Mouse (Mus musculus): ENCODE measurements at regions not wholly inside any gene's neighbourhood (a gene's known extent, or its start where the extent isn't known, plus 50 kb on each side); places are given as distances from the start of the nearest gene placed in this dataset.

DNA sequence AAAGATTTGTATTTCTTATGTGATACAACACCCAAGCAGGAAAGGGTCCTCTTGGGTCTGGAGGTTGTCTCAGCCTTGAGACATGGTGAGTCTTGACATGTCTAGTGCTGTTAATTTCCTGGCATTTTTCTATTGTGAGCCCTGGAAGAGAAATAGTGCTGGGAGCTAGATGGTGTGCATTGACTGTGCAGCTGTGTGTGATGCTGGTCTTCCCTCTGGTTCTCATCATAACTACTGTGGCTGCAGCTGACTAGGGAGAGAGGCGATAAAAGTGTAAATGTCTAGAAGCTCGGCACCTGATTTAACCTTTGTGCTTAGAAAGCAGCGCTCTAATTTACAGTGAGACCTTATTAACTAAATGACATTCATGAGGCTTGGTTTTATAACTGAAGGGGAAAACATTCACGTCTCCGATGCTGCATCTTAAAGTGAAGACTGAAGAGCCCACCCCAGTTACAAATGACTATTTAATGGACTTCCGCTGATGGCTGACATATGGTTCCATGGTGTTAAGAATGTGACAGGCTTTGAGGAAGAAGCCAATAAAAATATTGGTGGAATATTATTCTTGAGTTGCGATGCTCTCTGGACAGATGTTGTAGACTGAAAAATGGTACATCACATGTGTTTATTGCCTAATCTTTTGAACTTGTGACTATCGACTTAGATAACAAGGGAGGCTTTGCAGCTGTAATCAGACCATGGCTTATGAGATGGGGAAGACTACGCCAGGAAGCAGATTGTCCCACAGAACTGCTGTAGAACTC lies 66.8 kb upstream of the St8sia2 start:
- peak; percentile 33 for DNase-seq (ENCODE audit: low spot score)
- no peaks in the 10 kb centered on the region for H3K9me3 ChIP-seq (ENCODE audit: control insufficient read depth, low read length)
- no peak overlapping the region for H3K27ac ChIP-seq (replicated peaks; ENCODE audit: low read depth, low read length)
- no peak for TF ChIP-seq POLR2A (IDR thresholded peaks at IDR 0.05; ENCODE audit: borderline replicate concordance, extremely low read depth, insufficient read depth, insufficient read length)
- H3K27me3 ChIP-seq (ENCODE audit: control insufficient read depth, insufficient read depth, low read length): no peaks in the 10 kb centered on the region
- no peak for ATAC-seq (ENCODE audit: low FRiP score, low read depth)
- H3K36me3 ChIP-seq (ENCODE audit: control insufficient read depth, insufficient read depth, low read length): no peaks in the 10 kb centered on the region
- no peak overlapping the region for H3K4me2 ChIP-seq (replicated peaks; ENCODE audit: low read depth, low read length, severe bottlenecking)
- no peaks in the 10 kb centered on the region for H3K4me1 ChIP-seq (ENCODE audit: control insufficient read depth, insufficient read depth, low read length)
- no peak overlapping the region for H3K4me3 ChIP-seq (replicated peaks; ENCODE audit: low read length)
- no peak overlapping the region for H3K9ac ChIP-seq (ENCODE audit: low read depth, low read length, severe bottlenecking)
- WGBS: 34% methylated on average over 9 of the region's 9 CpGs

DNA sequence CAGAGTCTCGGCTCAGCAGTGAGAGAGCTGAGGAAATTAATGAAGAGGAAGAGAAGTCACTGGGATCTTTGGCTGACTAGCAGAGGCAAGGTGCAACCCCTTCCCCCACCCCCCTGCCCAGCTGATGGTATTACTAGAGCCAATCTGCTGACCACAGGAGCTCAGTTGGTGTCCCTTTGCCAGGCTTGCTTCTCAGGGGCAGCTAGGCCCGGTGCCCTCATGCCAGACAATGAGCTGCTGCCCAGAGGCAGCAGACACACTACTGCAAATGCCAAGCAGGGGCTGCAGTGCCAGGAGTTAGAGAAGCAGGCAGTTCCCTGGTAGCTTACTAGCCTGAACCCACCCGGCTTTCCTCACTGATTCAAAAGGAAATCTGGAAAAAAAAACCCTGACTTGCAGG lies 59.1 kb upstream of the St8sia2 start:
- no peak for DNase-seq (ENCODE audit: low spot score)
- H3K27ac ChIP-seq (replicated peaks; ENCODE audit: low read depth, low read length): no peak overlapping the region
- no peaks in the 10 kb centered on the region for H3K27me3 ChIP-seq (ENCODE audit: control insufficient read depth, insufficient read depth, low read length)
- no peak overlapping the region for H3K4me3 ChIP-seq (replicated peaks; ENCODE audit: low read length)
- H3K4me2 ChIP-seq (replicated peaks; ENCODE audit: low read depth, low read length, severe bottlenecking): no peak overlapping the region
- H3K9me3 ChIP-seq (ENCODE audit: control insufficient read depth, low read length): no peaks in the 10 kb centered on the region
- no peak for ATAC-seq (ENCODE audit: low FRiP score, low read depth)
- peaks cover 8% of the 10 kb centered on the region; the same call in 1 of the 2 replicates for H3K4me1 ChIP-seq (ENCODE audit: control insufficient read depth, insufficient read depth, low read length)
- no peaks in the 10 kb centered on the region for H3K36me3 ChIP-seq (ENCODE audit: control insufficient read depth, insufficient read depth, low read length)
- no peak for TF ChIP-seq POLR2A (IDR thresholded peaks at IDR 0.05; ENCODE audit: borderline replicate concordance, extremely low read depth, insufficient read depth, insufficient read length)
- H3K9ac ChIP-seq (ENCODE audit: low read depth, low read length, severe bottlenecking): no peak overlapping the region
- WGBS: 37% methylated on average over 3 of the region's 3 CpGs

DNA sequence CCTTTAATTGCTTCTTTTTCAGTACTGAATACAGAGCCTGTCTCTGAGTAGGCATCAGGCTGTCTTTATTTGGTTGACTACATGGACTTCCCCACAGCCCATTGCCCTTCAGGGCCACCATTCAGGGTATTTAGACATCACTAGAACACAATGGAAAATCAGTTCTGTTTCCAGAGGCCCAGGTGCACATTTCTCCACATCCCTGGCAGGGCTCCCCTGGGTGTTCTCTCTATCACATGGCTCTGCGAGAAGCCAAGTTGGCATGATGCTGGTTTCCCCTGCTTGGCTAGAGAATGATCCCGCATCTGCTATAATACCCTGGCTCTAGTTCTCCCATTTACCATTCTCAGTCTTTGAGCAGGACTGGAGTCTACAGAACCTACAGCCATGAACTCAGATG lies 57.3 kb upstream of the St8sia2 start:
- no peaks in the 10 kb centered on the region for H3K36me3 ChIP-seq (ENCODE audit: control insufficient read depth, insufficient read depth, low read length)
- H3K4me1 ChIP-seq (ENCODE audit: control insufficient read depth, insufficient read depth, low read length): peaks cover 11% of the 10 kb centered on the region; the same call in 1 of the 2 replicates
- ATAC-seq (ENCODE audit: low FRiP score, low read depth) (no peak), DNase-seq (ENCODE audit: low spot score) (no peak)
- H3K4me3 ChIP-seq (replicated peaks; ENCODE audit: low read length): no peak overlapping the region
- no peaks in the 10 kb centered on the region for H3K9me3 ChIP-seq (ENCODE audit: control insufficient read depth, low read length)
- no peak overlapping the region for H3K9ac ChIP-seq (ENCODE audit: low read depth, low read length, severe bottlenecking)
- no peaks in the 10 kb centered on the region for H3K27me3 ChIP-seq (ENCODE audit: control insufficient read depth, insufficient read depth, low read length)
- WGBS: 77% methylated on average over 2 of the region's 2 CpGs
- no peak for TF ChIP-seq POLR2A (IDR thresholded peaks at IDR 0.05; ENCODE audit: borderline replicate concordance, extremely low read depth, insufficient read depth, insufficient read length)
- H3K4me2 ChIP-seq (replicated peaks; ENCODE audit: low read depth, low read length, severe bottlenecking): no peak overlapping the region
- no peak overlapping the region for H3K27ac ChIP-seq (replicated peaks; ENCODE audit: low read depth, low read length)

DNA sequence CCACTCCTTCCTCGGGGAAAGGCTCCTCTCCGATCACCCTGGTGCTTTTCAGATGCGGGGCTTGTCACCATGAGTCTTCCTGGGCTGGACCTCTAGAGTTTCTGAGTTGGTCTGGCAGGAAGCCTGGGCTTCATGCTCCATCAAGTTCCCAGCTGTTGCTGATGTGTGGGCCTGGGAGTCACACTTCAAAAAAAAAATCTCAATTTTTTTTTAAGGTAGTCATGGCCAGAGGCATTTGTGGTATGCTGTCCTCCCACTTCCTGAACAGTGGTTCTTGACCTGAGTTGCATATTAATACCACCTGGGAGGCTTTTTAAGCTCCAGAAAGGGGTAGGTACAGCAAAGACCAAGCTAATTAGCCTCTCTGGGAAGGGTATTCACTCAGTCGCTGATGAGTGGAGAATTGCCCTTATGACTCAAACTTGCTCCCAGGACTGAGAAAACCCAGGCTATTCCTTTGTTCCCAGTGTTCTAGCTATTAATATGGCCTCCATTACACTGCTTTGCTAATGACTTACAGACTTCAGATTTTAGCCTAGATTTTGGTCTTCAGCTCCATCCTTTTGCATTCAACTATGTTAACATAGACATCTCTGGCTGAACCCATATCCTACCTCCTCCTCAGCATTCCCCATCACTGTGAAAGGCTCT lies 52.1 kb upstream of the St8sia2 start:
- DNase-seq (ENCODE audit: low spot score) (peak; percentile 65), ATAC-seq (ENCODE audit: low FRiP score, low read depth) (peak; percentile 74)
- WGBS: 25% methylated on average over 4 of the region's 4 CpGs
- TF ChIP-seq POLR2A (IDR thresholded peaks at IDR 0.05; ENCODE audit: borderline replicate concordance, extremely low read depth, insufficient read depth, insufficient read length): no peak
- H3K36me3 ChIP-seq (ENCODE audit: control insufficient read depth, insufficient read depth, low read length): no peaks in the 10 kb centered on the region
- H3K9me3 ChIP-seq (ENCODE audit: control insufficient read depth, low read length): no peaks in the 10 kb centered on the region
- peaks cover 12% of the 10 kb centered on the region for H3K4me1 ChIP-seq (ENCODE audit: control insufficient read depth, insufficient read depth, low read length)
- no peak overlapping the region for H3K4me3 ChIP-seq (replicated peaks; ENCODE audit: low read length)
- peak overlapping the region; percentile 58 for H3K27ac ChIP-seq (replicated peaks; ENCODE audit: low read depth, low read length)
- no peak overlapping the region for H3K9ac ChIP-seq (ENCODE audit: low read depth, low read length, severe bottlenecking)
- no peaks in the 10 kb centered on the region for H3K27me3 ChIP-seq (ENCODE audit: control insufficient read depth, insufficient read depth, low read length)
- H3K4me2 ChIP-seq (replicated peaks; ENCODE audit: low read depth, low read length, severe bottlenecking): no peak overlapping the region

All from limb, embryonic 14.5 days (tissue).